ENCODE assay signal across 8 mouse cellular contexts in the genomic region with DNA sequence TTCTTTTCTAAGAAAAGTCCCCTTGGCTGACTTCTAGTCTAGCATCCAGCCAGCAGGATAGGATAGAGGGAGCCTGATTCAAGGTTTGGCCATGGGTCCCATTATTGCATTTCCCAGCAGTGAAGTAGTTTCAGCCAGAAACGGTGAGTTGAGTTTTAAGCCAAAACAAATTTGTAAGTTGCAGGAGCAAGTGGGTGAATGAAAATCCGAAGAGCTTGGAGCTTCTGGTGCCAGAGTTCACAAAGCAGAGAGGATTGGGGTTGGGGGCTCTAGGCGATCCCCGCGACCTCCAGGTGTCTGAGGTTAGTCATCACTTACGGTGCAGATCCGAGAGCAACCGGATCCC. TPM values are rescaled to one million over a fixed set of nuclear protein-coding genes. Genes with fewer than 3 reads are reported as not detected.
DNase-seq lines count a peak whose midpoint lies in the region; ATAC-seq and TF ChIP-seq lines count a peak whose summit lies in the region.
"Had no signal": no experiment of that assay in that cellular context is flagged by ENCODE, and none has a peak within 500 bp of the region (broad histone marks: within the 10 kb centered on the region; RNA-seq: fewer than 3 reads in every experiment).

No protein-coding gene starts in this region.

- ATAC-seq in kidney, postnatal 0 days (replicated peaks; ENCODE audit: low FRiP score, low read depth) = no peak
- no peak for ATAC-seq in forebrain, embryonic 11.5 days (replicated peaks; ENCODE audit: low FRiP score)
- ATAC-seq in intestine, embryonic 15.5 days = no peak
- ATAC-seq in neural tube, embryonic 15.5 days (ENCODE audit: low FRiP score) = no peak
- no peak for ATAC-seq in erythroid progenitor cell, adult 5-6 weeks (replicated peaks; ENCODE audit: low FRiP score, poor library complexity, severe bottlenecking)

- peaks cover 68% of the 10 kb centered on the region for H3K27me3 ChIP-seq in kidney, postnatal 0 days (ENCODE audit: insufficient read depth, low read length)
- H3K27me3 ChIP-seq in forebrain, embryonic 11.5 days (ENCODE audit: control insufficient read depth, insufficient read depth, low read length) = peaks cover 64% of the 10 kb centered on the region
- H3K27me3 ChIP-seq in intestine, embryonic 15.5 days (replicated peaks) = peaks cover 64% of the 10 kb centered on the region
- peaks cover 67% of the 10 kb centered on the region for H3K27me3 ChIP-seq in neural tube, embryonic 15.5 days (replicated peaks)

- 0% methylated on average over 8 of the region's 8 CpGs for WGBS in kidney, postnatal 0 days
- WGBS in forebrain, embryonic 11.5 days = 1% methylated on average over 8 of the region's 8 CpGs
- WGBS in intestine, embryonic 15.5 days = 0% methylated on average over 8 of the region's 8 CpGs
- WGBS in neural tube, embryonic 15.5 days = under 1% methylated on average over 8 of the region's 8 CpGs

- H3K4me3 ChIP-seq in kidney, postnatal 0 days (replicated peaks; ENCODE audit: low read depth, low read length) = peak overlapping the region; percentile 37; the same call in 1 of the 2 replicates
- H3K4me3 ChIP-seq in forebrain, embryonic 11.5 days (ENCODE audit: low read depth, low read length) = peak overlapping the region; percentile 46
- H3K4me3 ChIP-seq in intestine, embryonic 15.5 days (replicated peaks) = peak overlapping the region; percentile 52
- peak overlapping the region; percentile 39 for H3K4me3 ChIP-seq in neural tube, embryonic 15.5 days (replicated peaks)
- H3K4me3 ChIP-seq in layer of hippocampus, adult 2 months = no peak overlapping the region

- DNase-seq in kidney, postnatal 0 days (ENCODE audit: low spot score) = no peak
- no peak for DNase-seq in kidney, postnatal 10 days
- no peak for DNase-seq in forebrain, embryonic 11.5 days (ENCODE audit: low spot score)
- DNase-seq in layer of hippocampus, adult 2 months (ENCODE audit: low spot score in 2 of 2) = no peak
- DNase-seq: layer of hippocampus, adult 9-11 months had no signal

- no peak overlapping the region for H3K27ac ChIP-seq in kidney, postnatal 0 days
- no peak overlapping the region for H3K27ac ChIP-seq in forebrain, embryonic 11.5 days (ENCODE audit: low read depth, low read length)
- H3K27ac ChIP-seq in intestine, embryonic 15.5 days = no peak overlapping the region
- H3K27ac ChIP-seq in neural tube, embryonic 15.5 days (replicated peaks) = no peak overlapping the region
- H3K27ac ChIP-seq in layer of hippocampus, adult 2 months = no peak overlapping the region

- peak overlapping the region; percentile 88 for H3K4me2 ChIP-seq in kidney, postnatal 0 days (ENCODE audit: low read length)
- peak overlapping the region; percentile 86 for H3K4me2 ChIP-seq in forebrain, embryonic 11.5 days (ENCODE audit: low read depth, low read length, severe bottlenecking)
- peak overlapping the region; percentile 96 for H3K4me2 ChIP-seq in intestine, embryonic 15.5 days (replicated peaks)
- H3K4me2 ChIP-seq in neural tube, embryonic 15.5 days = peak overlapping the region; percentile 75

- peaks cover 7% of the 10 kb centered on the region; the same call in 1 of the 2 replicates for H3K4me1 ChIP-seq in kidney, postnatal 0 days (replicated peaks; ENCODE audit: insufficient read depth, low read length)
- peaks cover 9% of the 10 kb centered on the region for H3K4me1 ChIP-seq in forebrain, embryonic 11.5 days (replicated peaks; ENCODE audit: control insufficient read depth, insufficient read depth, low read length)
- peaks cover 25% of the 10 kb centered on the region for H3K4me1 ChIP-seq in intestine, embryonic 15.5 days (replicated peaks)
- H3K4me1 ChIP-seq in neural tube, embryonic 15.5 days = peaks cover 24% of the 10 kb centered on the region

- H3K36me3 ChIP-seq in kidney, postnatal 0 days (ENCODE audit: insufficient read depth, low read length) = no peaks in the 10 kb centered on the region
- H3K36me3 ChIP-seq in forebrain, embryonic 11.5 days (ENCODE audit: control insufficient read depth, insufficient read depth, low read length) = no peaks in the 10 kb centered on the region
- H3K36me3 ChIP-seq in intestine, embryonic 15.5 days = no peaks in the 10 kb centered on the region
- H3K36me3 ChIP-seq in neural tube, embryonic 15.5 days = no peaks in the 10 kb centered on the region

- 0 out of 2 replicates have a peak, but pooled peaks cover 4% of the 10 kb centered on the region for H3K9me3 ChIP-seq in kidney, postnatal 0 days (replicated peaks; ENCODE audit: low read length)
- H3K9me3 ChIP-seq in forebrain, embryonic 11.5 days (ENCODE audit: control insufficient read depth, low read length) = peaks cover 4% of the 10 kb centered on the region; the same call in 1 of the 2 replicates
- H3K9me3 ChIP-seq in intestine, embryonic 15.5 days = no peaks in the 10 kb centered on the region
- H3K9me3 ChIP-seq in neural tube, embryonic 15.5 days (replicated peaks) = no peaks in the 10 kb centered on the region

- no peak for TF ChIP-seq CTCF in kidney, postnatal 0 days (IDR thresholded peaks at IDR 0.05; ENCODE audit: low read depth)
- no peak for TF ChIP-seq CTCF in layer of hippocampus, adult 2 months (conservative IDR thresholded peaks at IDR 0.05)

- H3K9ac ChIP-seq in kidney, postnatal 0 days (ENCODE audit: low read depth, low read length) = no peak overlapping the region
- peak overlapping the region; percentile 56; the same call in 1 of the 2 replicates for H3K9ac ChIP-seq in forebrain, embryonic 11.5 days (ENCODE audit: low read length)
- no peak overlapping the region for H3K9ac ChIP-seq in intestine, embryonic 15.5 days
- no peak overlapping the region for H3K9ac ChIP-seq in neural tube, embryonic 15.5 days (replicated peaks)

RNA-seq across cellular contexts. Expression of a gene that starts 1.1 kb away (rescaled TPM):
- 0.04 TPM in 1 of 2 replicates, not detected in the other for polyA plus RNA-seq in kidney, postnatal 0 days (2015; fragmentation: Nextera tagmentation; extraction: Ambion mirVana)
- polyA plus RNA-seq in forebrain, embryonic 11.5 days (2014; fragmentation: Nextera tagmentation; extraction: Ambion mirVana) = 7.1 and 8.4 TPM in 2 replicates
- polyA plus RNA-seq in intestine, embryonic 15.5 days (2015; fragmentation: Nextera tagmentation; extraction: Ambion mirVana) = 0.42 and 0.44 TPM in 2 replicates
- polyA plus RNA-seq in neural tube, embryonic 15.5 days (2015; fragmentation: Nextera tagmentation; extraction: Ambion mirVana) = 0.43 and 0.68 TPM in 2 replicates
- total RNA-seq in layer of hippocampus, adult 2 months (2021) = under 1 TPM; 0.10 to 0.33 TPM
- total RNA-seq in erythroid progenitor cell, adult 5-6 weeks (2015; ENCODE audit: low replicate concordance) = not detected in 2 replicates
- total RNA-seq in erythroid progenitor cell, adult 5-6 weeks (2017; ENCODE audit: low replicate concordance) = not detected in 2 replicates
